ENCODE assay signal across 8 mouse cellular contexts in the genomic region with DNA sequence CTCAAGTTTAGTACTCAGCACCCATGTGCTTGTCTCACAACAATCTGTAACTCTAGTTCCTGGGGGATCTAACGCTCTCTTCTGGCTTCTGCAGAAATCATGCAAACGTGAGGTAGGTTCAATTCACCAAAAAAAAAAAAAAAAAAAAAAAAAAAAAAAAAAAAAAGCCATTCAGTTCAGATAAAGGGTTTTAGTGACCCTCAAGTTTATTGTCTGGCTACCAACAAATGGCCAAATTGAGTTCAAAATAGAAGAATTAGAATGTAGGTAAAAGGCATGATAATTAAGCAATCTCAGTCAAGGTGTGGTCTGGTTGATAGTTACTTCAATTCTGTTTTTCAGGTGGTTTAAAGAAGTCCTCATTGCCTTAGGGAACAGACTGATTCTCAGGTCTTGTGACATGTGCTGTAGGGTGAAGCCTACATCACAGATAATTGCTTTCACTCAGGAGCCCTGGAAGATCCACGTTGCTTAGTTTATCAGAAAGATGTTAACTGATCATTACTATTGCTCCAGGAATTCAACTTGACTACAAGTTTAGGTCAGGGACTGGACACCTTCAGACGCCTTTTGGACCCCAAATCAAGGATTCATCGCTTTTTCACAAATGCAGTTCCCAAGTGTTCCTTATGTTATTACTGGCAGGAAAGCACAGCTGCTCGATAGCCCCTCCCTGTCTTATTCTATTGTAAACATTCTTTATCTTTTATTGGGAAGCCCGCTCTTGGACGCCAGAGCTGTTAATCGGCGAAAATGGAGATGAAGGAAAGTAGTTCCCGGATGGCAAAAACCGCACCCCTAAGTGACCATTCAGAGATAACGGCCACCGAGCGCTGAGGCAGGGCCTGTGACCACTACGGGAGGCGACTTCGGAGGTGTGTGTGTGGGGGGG. TPM values are rescaled to one million over a fixed set of nuclear protein-coding genes. Genes with fewer than 3 reads are reported as not detected.
DNase-seq lines count a peak whose midpoint lies in the region; ATAC-seq and TF ChIP-seq lines count a peak whose summit lies in the region.

No protein-coding gene starts in this region.

- 19% methylated on average over 18 of the region's 18 CpGs for WGBS in lung, embryonic 16.5 days
- WGBS in embryonic facial prominence, embryonic 13.5 days, result 25% methylated on average over 18 of the region's 18 CpGs
- WGBS in intestine, postnatal 0 days, result 18% methylated on average over 18 of the region's 18 CpGs
- 20% methylated on average over 18 of the region's 18 CpGs for WGBS in neural tube, embryonic 15.5 days

- H3K9me3 ChIP-seq in lung, embryonic 16.5 days (ENCODE audit: control insufficient read depth, low read length), result no peaks in the 10 kb centered on the region
- H3K9me3 ChIP-seq in embryonic facial prominence, embryonic 13.5 days, result peaks cover 9% of the 10 kb centered on the region; the same call in 1 of the 2 replicates
- 0 out of 2 replicates have a peak, but pooled peaks cover 2% of the 10 kb centered on the region for H3K9me3 ChIP-seq in intestine, postnatal 0 days (ENCODE audit: control insufficient read depth)
- H3K9me3 ChIP-seq in neural tube, embryonic 15.5 days (replicated peaks), result no peaks in the 10 kb centered on the region

- H3K4me1 ChIP-seq in lung, embryonic 16.5 days (replicated peaks; ENCODE audit: control insufficient read depth, insufficient read depth, low read length), result peaks cover 20% of the 10 kb centered on the region
- H3K4me1 ChIP-seq in embryonic facial prominence, embryonic 13.5 days, result peaks cover 19% of the 10 kb centered on the region
- H3K4me1 ChIP-seq in intestine, postnatal 0 days (replicated peaks; ENCODE audit: control insufficient read depth, insufficient read depth, low read length), result no peaks in the 10 kb centered on the region; the same call in 1 of the 2 replicates
- peaks cover 23% of the 10 kb centered on the region for H3K4me1 ChIP-seq in neural tube, embryonic 15.5 days

- no peaks in the 10 kb centered on the region for H3K27me3 ChIP-seq in lung, embryonic 16.5 days (ENCODE audit: control insufficient read depth, insufficient read depth, low read depth, low read length)
- H3K27me3 ChIP-seq in embryonic facial prominence, embryonic 13.5 days, result no peaks in the 10 kb centered on the region
- no peaks in the 10 kb centered on the region for H3K27me3 ChIP-seq in intestine, postnatal 0 days (replicated peaks; ENCODE audit: control insufficient read depth, insufficient read depth, low read length)
- no peaks in the 10 kb centered on the region for H3K27me3 ChIP-seq in neural tube, embryonic 15.5 days (replicated peaks)

- ATAC-seq in lung, embryonic 16.5 days (ENCODE audit: low read depth), result no peak
- no peak for ATAC-seq in embryonic facial prominence, embryonic 13.5 days (ENCODE audit: insufficient number of reproducible peaks, insufficient read depth, low FRiP score, low TSS enrichment, low read depth)
- no peak for ATAC-seq in intestine, postnatal 0 days
- no peak for ATAC-seq in neural tube, embryonic 15.5 days (ENCODE audit: low FRiP score)

- H3K27ac ChIP-seq in lung, embryonic 16.5 days (ENCODE audit: low read length), result peak overlapping the region; percentile 51
- peak overlapping the region; percentile 73; the same call in 1 of the 2 replicates for H3K27ac ChIP-seq in embryonic facial prominence, embryonic 13.5 days
- H3K27ac ChIP-seq in intestine, postnatal 0 days (ENCODE audit: low read depth, low read length), result peak overlapping the region; percentile 75
- H3K27ac ChIP-seq in neural tube, embryonic 15.5 days (replicated peaks), result peak overlapping the region; percentile 88

- H3K4me3 ChIP-seq in lung, embryonic 16.5 days (ENCODE audit: low read length), result peak overlapping the region; percentile 81
- H3K4me3 ChIP-seq in embryonic facial prominence, embryonic 13.5 days, result peak overlapping the region; percentile 95
- peak overlapping the region; percentile 99 for H3K4me3 ChIP-seq in intestine, postnatal 0 days (ENCODE audit: low read depth, low read length)
- peak overlapping the region; percentile 100 for H3K4me3 ChIP-seq in neural tube, embryonic 15.5 days (replicated peaks)

- H3K36me3 ChIP-seq in lung, embryonic 16.5 days (ENCODE audit: control insufficient read depth, insufficient read depth, low read length), result peaks cover 7% of the 10 kb centered on the region
- H3K36me3 ChIP-seq in embryonic facial prominence, embryonic 13.5 days, result peaks cover 13% of the 10 kb centered on the region
- no peaks in the 10 kb centered on the region; the same call in 1 of the 2 replicates for H3K36me3 ChIP-seq in intestine, postnatal 0 days (ENCODE audit: control insufficient read depth, insufficient read depth)
- H3K36me3 ChIP-seq in neural tube, embryonic 15.5 days, result no peaks in the 10 kb centered on the region

- no peak for DNase-seq in lung, postnatal 36 days
- no peak for DNase-seq in c-Kit-positive CD71-positive TER-119-positive erythroid progenitor cells, embryonic 14.5 days (ENCODE audit: low spot score)
- DNase-seq in urinary bladder, postnatal 36 days (ENCODE audit: low spot score in 2 of 2), result no peak
- no peak for DNase-seq in spleen, adult 18-20 months

- H3K9ac ChIP-seq in lung, embryonic 16.5 days (ENCODE audit: low read length), result peak overlapping the region; percentile 68
- peak overlapping the region; percentile 95 for H3K9ac ChIP-seq in embryonic facial prominence, embryonic 13.5 days
- peak overlapping the region; percentile 67 for H3K9ac ChIP-seq in intestine, postnatal 0 days (ENCODE audit: low read depth, low read length)
- H3K9ac ChIP-seq in neural tube, embryonic 15.5 days (replicated peaks), result peak overlapping the region; percentile 60

- peak overlapping the region; percentile 71 for H3K4me2 ChIP-seq in lung, embryonic 16.5 days (ENCODE audit: low read depth, low read length)
- peak overlapping the region; percentile 70 for H3K4me2 ChIP-seq in embryonic facial prominence, embryonic 13.5 days
- H3K4me2 ChIP-seq in intestine, postnatal 0 days (replicated peaks; ENCODE audit: low read depth), result peak overlapping the region; percentile 82
- peak overlapping the region; percentile 76 for H3K4me2 ChIP-seq in neural tube, embryonic 15.5 days

- TF ChIP-seq CTCF in intestine, postnatal 0 days (IDR thresholded peaks at IDR 0.05; ENCODE audit: low read depth), result no peak

RNA-seq across cellular contexts. Expression of a gene that starts 0.7 kb away (rescaled TPM):
- 117 and 123 TPM in 2 replicates for polyA plus RNA-seq in lung, embryonic 16.5 days (2015; fragmentation: Nextera tagmentation; extraction: Ambion mirVana)
- polyA plus RNA-seq in embryonic facial prominence, embryonic 13.5 days (2015; fragmentation: Nextera tagmentation; extraction: Ambion mirVana), result 121 and 131 TPM in 2 replicates
- 79.2 and 81.0 TPM in 2 replicates for polyA plus RNA-seq in intestine, postnatal 0 days (2015; fragmentation: Nextera tagmentation; extraction: Ambion mirVana)
- 126 and 128 TPM in 2 replicates for polyA plus RNA-seq in neural tube, embryonic 15.5 days (2015; fragmentation: Nextera tagmentation; extraction: Ambion mirVana)

RNA-seq across cellular contexts. Expression of a gene that starts 43.7 kb away (rescaled TPM):
- 8.6 and 9.2 TPM in 2 replicates for polyA plus RNA-seq in lung, embryonic 16.5 days (2015; fragmentation: Nextera tagmentation; extraction: Ambion mirVana)
- 10.7 and 13.3 TPM in 2 replicates for polyA plus RNA-seq in embryonic facial prominence, embryonic 13.5 days (2015; fragmentation: Nextera tagmentation; extraction: Ambion mirVana)
- polyA plus RNA-seq in intestine, postnatal 0 days (2015; fragmentation: Nextera tagmentation; extraction: Ambion mirVana), result 3.4 and 4.8 TPM in 2 replicates
- 7.6 and 7.8 TPM in 2 replicates for polyA plus RNA-seq in neural tube, embryonic 15.5 days (2015; fragmentation: Nextera tagmentation; extraction: Ambion mirVana)

RNA-seq across cellular contexts. Expression of a gene that starts 59.8 kb away (rescaled TPM):
- 259 and 279 TPM in 2 replicates for polyA plus RNA-seq in lung, embryonic 16.5 days (2015; fragmentation: Nextera tagmentation; extraction: Ambion mirVana)
- polyA plus RNA-seq in embryonic facial prominence, embryonic 13.5 days (2015; fragmentation: Nextera tagmentation; extraction: Ambion mirVana), result 326 and 350 TPM in 2 replicates
- polyA plus RNA-seq in intestine, postnatal 0 days (2015; fragmentation: Nextera tagmentation; extraction: Ambion mirVana), result 139 and 141 TPM in 2 replicates
- polyA plus RNA-seq in neural tube, embryonic 15.5 days (2015; fragmentation: Nextera tagmentation; extraction: Ambion mirVana), result 426 and 445 TPM in 2 replicates
